Mouse (Mus musculus) midbrain, embryonic 11.5 days (tissue): ENCODE data around the gene Kcnab3. TPM values are rescaled to one million over a fixed set of nuclear protein-coding genes. Genes with fewer than 3 reads are reported as not detected.

Experiments
- ATAC-seq: fragments of 200-750 bp; cut with Nextera tagmentation; 2 replicates; pipeline ENCODE4 v1.8.0; 2017; ENCODE audit warnings: moderate TSS enrichment, moderate library complexity; ENCODE audit not compliant: low FRiP score
- DNase-seq: peaks from one replicate; pipeline ENCODE4 v3.0.0; 2015; ENCODE audit warnings: low spot score; ENCODE audit errors: missing footprints
- H3K27ac ChIP-seq: fragments of 300-500 bp; sonication (generic); 2 replicates; pipeline ENCODE4 v1.5.1; 2014; ENCODE audit warnings: low read depth, low read length
- H3K27me3 ChIP-seq: fragments of 300-500 bp; sonication (generic); 2 replicates; pipeline ENCODE4 v1.6.1; 2014; ENCODE audit warnings: mild to moderate bottlenecking, low read length, moderate library complexity, mixed read lengths; ENCODE audit not compliant: control insufficient read depth, insufficient read depth
- H3K36me3 ChIP-seq: fragments of 300-500 bp; sonication (generic); 2 replicates; pipeline ENCODE4 v1.6.1; 2014; ENCODE audit warnings: mild to moderate bottlenecking, low read length, moderate library complexity, mixed read lengths; ENCODE audit not compliant: control insufficient read depth, insufficient read depth
- H3K4me1 ChIP-seq: fragments of 300-500 bp; sonication (generic); 2 replicates; pipeline ENCODE4 v1.6.1; 2014; ENCODE audit warnings: low read length; ENCODE audit not compliant: control insufficient read depth, insufficient read depth
- H3K4me2 ChIP-seq: fragments of 300-500 bp; sonication (generic); 2 replicates; pipeline ENCODE4 v1.6.1; 2014; ENCODE audit warnings: mild to moderate bottlenecking, moderate library complexity
- H3K4me3 ChIP-seq: fragments of 300-500 bp; sonication (generic); 2 replicates; pipeline ENCODE4 v1.5.1; 2014; ENCODE audit warnings: low read depth, low read length
- H3K9ac ChIP-seq: fragments of 300-500 bp; sonication (generic); 2 replicates; pipeline ENCODE4 v1.6.1; 2014; ENCODE audit warnings: low read length
- H3K9me3 ChIP-seq: fragments of 300-500 bp; sonication (generic); 2 replicates; pipeline ENCODE4 v1.6.1; 2016; ENCODE audit warnings: low read length; ENCODE audit not compliant: control insufficient read depth
- WGBS: fragments of 180-500 bp; shearing (Covaris S2); extraction: QIAGEN DNeasy Blood & Tissue Kit; methylation state at CpG from one replicate; pipeline ENCODE4 v1.1.7; 2014; 5-methylcytosine and 5-hydroxymethylcytosine counted together
- polyA plus RNA-seq: library from polyadenylated mRNA; unstranded; fragments of >200 nt; fragmentation: Nextera tagmentation; extraction: Ambion mirVana; gene quantifications from 2 replicates; pipeline ENCODE4 v1.2.1, GENCODE M21; 2014

Kcnab3 gene
- polyA plus RNA-seq, 1 experiment from 2014 or later = 2.9 TPM

DNA sequence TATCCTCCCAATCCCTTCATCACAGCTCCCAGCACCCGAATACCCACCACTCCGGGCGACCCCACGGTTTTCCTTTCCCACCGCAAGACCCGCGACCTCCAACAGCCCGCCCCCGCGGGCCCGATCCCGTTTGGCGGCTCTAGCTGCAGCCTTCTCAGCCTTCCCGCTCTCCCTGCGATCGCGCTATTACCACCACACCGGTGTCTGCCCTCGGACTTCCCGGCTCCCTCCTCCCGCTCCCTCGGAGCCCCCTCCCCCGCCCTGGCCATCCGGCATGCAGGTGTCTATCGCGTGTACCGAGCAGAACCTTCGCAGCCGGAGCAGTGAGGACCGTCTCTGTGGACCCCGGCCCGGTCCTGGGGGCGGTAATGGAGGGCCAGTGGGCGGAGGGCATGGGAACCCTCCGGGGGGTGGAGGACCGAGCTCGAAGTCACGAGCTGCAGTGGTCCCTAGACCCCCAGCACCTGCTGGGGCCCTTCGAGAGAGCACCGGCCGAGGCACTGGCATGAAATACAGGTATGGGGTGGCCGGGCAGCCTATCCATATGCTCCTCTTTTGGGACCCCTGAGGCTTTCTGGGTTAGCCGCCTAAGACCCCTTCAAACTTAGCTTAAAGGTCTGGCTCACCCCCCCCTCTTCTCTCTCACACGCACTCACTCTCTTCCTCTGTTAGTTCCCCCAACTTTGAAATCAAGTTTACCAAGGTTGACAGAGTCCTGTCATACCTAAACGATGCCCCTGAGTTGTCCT is 524 bp downstream of the Kcnab3 start:
- Histone ChIP-seq H3K36me3 (no peaks in the 10 kb centered on the region), H3K4me3 (peak overlapping the region; percentile 50), H3K9ac (peak overlapping the region; percentile 66), H3K4me2 (peak overlapping the region; percentile 91), H3K27ac (no peak overlapping the region), H3K27me3 (peaks cover 16% of the 10 kb centered on the region), H3K9me3 (no peaks in the 10 kb centered on the region), H3K4me1 (peaks cover 30% of the 10 kb centered on the region)
- ATAC-seq (peak; percentile 33), DNase-seq (peak; percentile 87)
- 2% methylated on average over 45 of the region's 45 CpGs for WGBS

DNA sequence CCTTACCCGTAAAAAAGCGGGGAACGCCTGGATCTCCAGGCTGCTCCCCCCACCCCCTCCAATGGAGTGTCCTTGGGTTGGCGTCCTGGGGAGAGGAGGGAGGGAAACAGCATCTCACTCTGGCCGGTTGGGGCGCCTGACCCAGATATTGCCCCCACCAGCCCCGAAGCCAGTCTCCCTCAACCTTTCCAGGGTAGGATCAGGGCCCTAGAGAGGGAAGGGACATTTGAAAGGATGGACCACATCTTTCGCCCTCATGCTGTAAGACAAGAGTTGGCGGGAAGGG is 1.0 kb downstream of the Kcnab3 start:
- Histone ChIP-seq H3K36me3 (no peaks in the 10 kb centered on the region), H3K4me1 (peaks cover 28% of the 10 kb centered on the region), H3K9ac (no peak overlapping the region; the same call in 1 of the 2 replicates), H3K4me3 (peak overlapping the region; percentile 50; the same call in 1 of the 2 replicates), H3K27me3 (peaks cover 16% of the 10 kb centered on the region), H3K4me2 (no peak overlapping the region; the same call in 1 of the 2 replicates), H3K9me3 (no peaks in the 10 kb centered on the region), H3K27ac (no peak overlapping the region)
- 7% methylated on average over 9 of the region's 9 CpGs for WGBS
- no peak for ATAC-seq
- DNase-seq = no peak

DNA sequence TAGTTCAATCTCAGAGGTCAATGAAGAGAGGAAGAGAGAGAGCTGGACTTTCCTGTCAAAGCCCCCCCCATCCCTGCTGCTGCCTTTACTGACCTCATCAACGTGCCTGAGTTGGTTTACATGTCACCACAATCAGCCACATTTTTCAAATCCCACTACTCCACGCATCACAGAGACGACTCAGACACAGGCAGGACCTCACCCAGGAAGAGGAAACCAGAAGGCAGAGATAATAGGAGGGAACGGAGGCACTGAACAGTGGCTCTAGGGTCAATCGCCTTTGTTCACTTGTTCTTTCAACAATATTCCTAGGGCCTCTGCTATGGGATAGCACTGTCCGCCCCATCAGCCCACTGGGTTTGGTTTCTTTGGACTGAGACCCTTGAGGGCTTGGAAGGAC is 1.6 kb downstream of the Kcnab3 start:
- DNase-seq = peak; percentile 79
- Histone ChIP-seq H3K36me3 (no peaks in the 10 kb centered on the region), H3K4me2 (no peak overlapping the region), H3K4me3 (no peak overlapping the region), H3K27ac (no peak overlapping the region), H3K9me3 (no peaks in the 10 kb centered on the region), H3K4me1 (peaks cover 26% of the 10 kb centered on the region), H3K27me3 (peaks cover 16% of the 10 kb centered on the region), H3K9ac (no peak overlapping the region)
- no peak for ATAC-seq
- WGBS = 63% methylated on average over 6 of the region's 6 CpGs

DNA sequence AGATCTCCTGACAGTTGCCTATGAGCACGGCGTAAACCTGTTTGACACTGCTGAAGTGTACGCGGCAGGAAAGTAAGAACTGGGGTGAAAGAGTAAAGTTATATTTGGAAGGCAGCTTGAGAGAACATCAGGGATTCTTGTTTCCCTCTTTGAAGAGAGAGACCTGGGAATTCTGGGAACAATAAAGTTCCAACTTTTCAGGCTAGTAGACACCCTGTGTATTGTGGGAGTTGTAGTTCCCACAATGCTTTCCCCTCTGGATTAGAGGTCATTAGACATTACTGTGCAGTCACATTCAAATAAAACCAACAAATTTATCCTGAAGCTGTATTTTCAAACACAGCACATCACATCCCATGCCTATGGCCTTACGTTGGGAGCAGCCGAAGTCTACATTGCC is 2.5 kb downstream of the Kcnab3 start:
- WGBS = 93% methylated on average over 6 of the region's 6 CpGs
- H3K4me1 ChIP-seq = peaks cover 21% of the 10 kb centered on the region
- H3K27ac ChIP-seq = no peak overlapping the region
- ATAC-seq = no peak
- DNase-seq = no peak
- no peak overlapping the region for H3K4me2 ChIP-seq
- H3K9me3 ChIP-seq = no peaks in the 10 kb centered on the region
- no peak overlapping the region for H3K4me3 ChIP-seq
- H3K27me3 ChIP-seq = peaks cover 16% of the 10 kb centered on the region
- H3K9ac ChIP-seq = no peak overlapping the region
- H3K36me3 ChIP-seq = no peaks in the 10 kb centered on the region

DNA sequence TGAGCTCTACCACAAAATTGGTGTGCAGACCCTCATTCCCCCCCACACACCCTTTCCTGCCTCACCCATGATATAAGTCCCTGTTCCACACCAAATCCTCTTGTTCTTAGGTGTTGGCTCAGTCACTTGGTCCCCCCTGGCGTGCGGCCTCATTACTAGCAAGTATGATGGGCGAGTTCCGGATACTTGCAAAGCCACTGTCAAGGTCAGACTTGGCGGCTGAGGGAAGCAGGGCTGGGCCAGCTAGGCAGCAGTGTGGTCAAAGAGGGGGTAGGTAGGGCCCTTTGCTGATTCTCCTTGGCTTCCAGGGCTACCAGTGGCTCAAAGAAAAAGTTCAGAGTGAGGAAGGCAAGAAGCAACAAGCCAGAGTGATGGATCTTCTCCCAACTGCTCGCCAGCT is 5.1 kb downstream of the Kcnab3 start:
- Histone ChIP-seq H3K9ac (no peak overlapping the region), H3K4me1 (peaks cover 14% of the 10 kb centered on the region), H3K36me3 (no peaks in the 10 kb centered on the region), H3K27me3 (peaks cover 16% of the 10 kb centered on the region), H3K27ac (no peak overlapping the region), H3K4me3 (no peak overlapping the region), H3K9me3 (no peaks in the 10 kb centered on the region), H3K4me2 (no peak overlapping the region)
- DNase-seq (no peak), ATAC-seq (no peak)
- 91% methylated on average over 6 of the region's 6 CpGs for WGBS

DNA sequence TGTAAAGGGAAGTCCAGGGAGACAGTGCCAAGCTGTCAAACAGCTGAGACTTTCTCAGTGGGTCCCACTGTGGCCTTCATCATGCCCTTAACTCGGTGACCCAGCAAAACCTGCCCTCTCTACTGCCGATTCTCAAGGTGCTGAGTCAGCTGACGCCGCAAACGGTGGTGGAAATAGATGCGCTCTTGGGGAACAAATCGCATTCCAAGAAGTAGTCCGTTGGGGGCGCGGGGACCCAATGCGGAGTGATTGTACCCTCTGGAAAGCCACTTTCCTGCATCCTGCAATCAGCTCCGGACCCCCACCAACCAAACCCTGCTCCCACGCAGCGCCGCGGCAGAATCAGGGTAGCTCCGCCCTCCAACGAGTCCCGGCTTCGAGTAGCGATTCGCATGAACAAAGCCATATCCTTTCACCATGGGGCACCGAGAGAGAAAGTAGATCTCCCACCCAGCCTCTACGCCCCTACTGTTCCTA is 5.9 kb downstream of the Kcnab3 start:
- Histone ChIP-seq H3K9me3 (no peaks in the 10 kb centered on the region), H3K36me3 (no peaks in the 10 kb centered on the region), H3K27me3 (peaks cover 10% of the 10 kb centered on the region), H3K4me2 (peak overlapping the region; percentile 68), H3K4me3 (peak overlapping the region; percentile 42), H3K9ac (peak overlapping the region; percentile 75), H3K27ac (peak overlapping the region; percentile 20; the same call in 1 of the 2 replicates), H3K4me1 (peaks cover 7% of the 10 kb centered on the region)
- 3% methylated on average over 24 of the region's 24 CpGs for WGBS
- DNase-seq (peak; percentile 97), ATAC-seq (peak; percentile 61)

DNA sequence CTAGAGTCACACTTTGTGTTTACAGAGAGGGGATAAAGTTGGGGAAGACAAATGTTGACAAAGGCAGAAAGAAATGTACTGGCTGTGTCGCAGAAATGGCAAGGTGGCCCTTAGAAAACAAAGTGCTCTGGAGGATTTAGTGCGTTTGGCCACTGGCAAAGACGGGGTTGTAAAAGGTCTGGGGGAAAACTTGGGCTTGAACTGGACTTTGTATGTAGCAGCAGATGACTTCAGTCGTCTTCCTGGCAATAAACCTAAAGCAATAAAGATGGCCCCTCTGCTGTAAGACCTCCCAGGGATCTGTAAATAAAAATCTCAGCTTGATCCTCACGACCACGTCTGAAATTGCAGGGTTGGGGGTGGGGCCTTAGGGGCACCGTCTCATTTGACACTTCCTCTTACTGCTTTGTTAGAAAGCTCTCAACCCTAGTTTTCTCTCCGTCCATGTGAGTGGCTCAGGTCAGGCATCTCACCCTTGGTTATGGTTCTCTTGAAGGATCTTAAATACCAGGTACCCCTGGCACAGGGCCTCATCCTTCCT is 6.7 kb downstream of the Kcnab3 start:
- H3K27ac ChIP-seq = no peak overlapping the region
- DNase-seq = no peak
- H3K36me3 ChIP-seq = no peaks in the 10 kb centered on the region
- WGBS = 33% methylated on average over 8 of the region's 8 CpGs
- no peak for ATAC-seq
- peaks cover 5% of the 10 kb centered on the region for H3K4me1 ChIP-seq
- H3K9ac ChIP-seq = peak overlapping the region; percentile 75
- H3K9me3 ChIP-seq = no peaks in the 10 kb centered on the region; the same call in 1 of the 2 replicates
- H3K27me3 ChIP-seq = peaks cover 2% of the 10 kb centered on the region
- no peak overlapping the region for H3K4me3 ChIP-seq
- H3K4me2 ChIP-seq = peak overlapping the region; percentile 68

DNA sequence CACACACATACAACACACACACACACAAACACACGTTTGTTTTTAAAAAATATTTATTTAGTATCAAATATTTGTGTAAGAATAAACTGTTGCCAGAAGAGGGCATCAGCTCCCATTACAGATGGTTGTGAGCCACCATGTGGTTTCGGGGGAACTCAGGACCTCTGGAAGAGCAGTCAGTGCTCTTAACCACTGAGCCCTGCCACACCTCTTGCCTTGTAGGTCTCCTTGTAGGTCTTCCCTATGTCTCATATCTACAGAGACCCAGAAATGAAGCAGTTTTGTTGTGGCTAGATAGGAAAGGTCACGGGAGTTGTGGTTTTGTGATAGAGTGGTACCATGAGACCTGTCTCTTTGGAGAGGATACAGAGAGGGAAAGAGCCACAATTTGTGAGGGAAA is 7.9 kb downstream of the Kcnab3 start:
- Histone ChIP-seq H3K27ac (no peak overlapping the region), H3K27me3 (no peaks in the 10 kb centered on the region; the same call in 1 of the 2 replicates), H3K4me3 (no peak overlapping the region), H3K4me2 (no peak overlapping the region), H3K4me1 (peaks cover 5% of the 10 kb centered on the region), H3K9ac (no peak overlapping the region), H3K9me3 (no peaks in the 10 kb centered on the region; the same call in 1 of the 2 replicates), H3K36me3 (no peaks in the 10 kb centered on the region)
- DNase-seq (no peak), ATAC-seq (no peak)
- WGBS = 68% methylated on average over 3 of the region's 3 CpGs

DNA sequence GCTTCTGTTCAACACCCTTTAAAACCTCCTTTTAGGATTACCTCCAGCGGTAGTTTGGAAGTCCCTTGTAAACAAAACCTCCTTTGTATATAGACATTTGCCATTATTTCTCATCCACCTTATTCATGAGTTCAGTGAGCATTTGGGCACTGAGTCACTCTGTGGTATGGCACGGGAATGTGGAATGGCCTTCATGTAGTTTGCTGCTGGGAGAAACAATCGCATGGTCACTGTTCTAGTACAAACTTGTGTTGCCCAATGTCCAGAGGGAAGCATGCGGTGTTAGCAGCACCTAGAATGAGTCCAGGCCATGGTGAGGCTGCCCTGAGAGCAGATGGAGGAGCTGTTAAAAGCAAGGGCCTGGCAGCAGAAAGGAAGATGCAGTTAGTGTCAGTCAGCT is 8.7 kb downstream of the Kcnab3 start:
- no peak for ATAC-seq
- Histone ChIP-seq H3K4me3 (no peak overlapping the region), H3K27ac (no peak overlapping the region), H3K36me3 (no peaks in the 10 kb centered on the region), H3K4me1 (peaks cover 5% of the 10 kb centered on the region), H3K9me3 (no peaks in the 10 kb centered on the region; the same call in 1 of the 2 replicates), H3K27me3 (peaks cover 5% of the 10 kb centered on the region), H3K9ac (no peak overlapping the region), H3K4me2 (no peak overlapping the region)
- no peak for DNase-seq
- 69% methylated on average over 4 of the region's 4 CpGs for WGBS
